Comparison of ENCODE assay signal across 8 mouse cellular contexts in genomic region chr14:8097978-8098686, GRCm38 (mm10). TPM values are rescaled to one million over a fixed set of nuclear protein-coding genes. Genes with fewer than 3 reads are reported as not detected.
DNase-seq lines count a peak whose midpoint lies in the region; ATAC-seq and TF ChIP-seq lines count a peak whose summit lies in the region.

TSS of gene Pxk (plus strand) at chr14:8098211.

- ATAC-seq in embryonic facial prominence, embryonic 15.5 days (ENCODE audit: insufficient number of reproducible peaks, low FRiP score, low TSS enrichment, low read depth): peak; percentile 93
- peak; percentile 97 for ATAC-seq in kidney, embryonic 15.5 days (replicated peaks; ENCODE audit: low FRiP score)
- ATAC-seq in monocyte, adult 5-6 weeks (replicated peaks; ENCODE audit: insufficient number of reproducible peaks, low FRiP score, low TSS enrichment, poor library complexity, severe bottlenecking): peak; percentile 80

- peak within 1 kb of the TSS; percentile 78 for H3K4me3 ChIP-seq in bone marrow, adult 2 months (replicated peaks; ENCODE audit: control insufficient read depth, low read depth, low read length)
- peak within 1 kb of the TSS; percentile 90 for H3K4me3 ChIP-seq in embryonic facial prominence, embryonic 15.5 days (replicated peaks)
- peak within 1 kb of the TSS; percentile 97 for H3K4me3 ChIP-seq in heart, embryonic 10.5 days
- H3K4me3 ChIP-seq in kidney, embryonic 15.5 days (replicated peaks): peak within 1 kb of the TSS; percentile 97

- H3K27me3 ChIP-seq in embryonic facial prominence, embryonic 15.5 days: no peaks in the 10 kb centered on the region
- H3K27me3 ChIP-seq in heart, embryonic 10.5 days (ENCODE audit: insufficient read depth, poor library complexity, severe bottlenecking): no peaks in the 10 kb centered on the region
- peaks cover 5% of the 10 kb centered on the region; the same call in 1 of the 2 replicates for H3K27me3 ChIP-seq in kidney, embryonic 15.5 days

- peak within 1 kb of the TSS; percentile 90 for H3K27ac ChIP-seq in bone marrow, adult 2 months (ENCODE audit: control insufficient read depth, insufficient read depth, low read depth, low read length, poor library complexity)
- peak within 1 kb of the TSS; percentile 65; the same call in 1 of the 2 replicates for H3K27ac ChIP-seq in embryonic facial prominence, embryonic 15.5 days (replicated peaks)
- peak within 1 kb of the TSS; percentile 93 for H3K27ac ChIP-seq in heart, embryonic 10.5 days
- H3K27ac ChIP-seq in kidney, embryonic 15.5 days: peak within 1 kb of the TSS; percentile 48; the same call in 1 of the 2 replicates

- no peaks in the 10 kb centered on the region for H3K36me3 ChIP-seq in embryonic facial prominence, embryonic 15.5 days
- no peaks in the 10 kb centered on the region for H3K36me3 ChIP-seq in heart, embryonic 10.5 days
- H3K36me3 ChIP-seq in kidney, embryonic 15.5 days: no peaks in the 10 kb centered on the region

- WGBS in bone marrow, adult 2 months: 2% methylated on average over 89 of the region's 89 CpGs
- WGBS in embryonic facial prominence, embryonic 15.5 days: under 1% methylated on average over 89 of the region's 89 CpGs
- under 1% methylated on average over 89 of the region's 89 CpGs for WGBS in heart, embryonic 10.5 days
- WGBS in kidney, embryonic 15.5 days: under 1% methylated on average over 57 of the region's 89 CpGs

- DNase-seq in 416B (ENCODE audit: low read depth) (peak; percentile 85), liver (peak; percentile 93)
- DNase-seq in heart, embryonic 10.5 days (ENCODE audit: low spot score): peak; percentile 97
- DNase-seq in spleen, postnatal 4 days (ENCODE audit: low spot score in 2 of 2): peak; percentile 90 to 96

- TF ChIP-seq POLR2A in bone marrow, adult 2 months (IDR thresholded peaks at IDR 0.05; ENCODE audit: borderline replicate concordance, control insufficient read depth, low read depth, low read length): peak; percentile 58; the same call in 1 of the 2 replicates

- H3K4me2 ChIP-seq in embryonic facial prominence, embryonic 15.5 days (replicated peaks): peak within 1 kb of the TSS; percentile 72
- peak within 1 kb of the TSS; percentile 60 for H3K4me2 ChIP-seq in kidney, embryonic 15.5 days

- peaks cover 3% of the 10 kb centered on the region for H3K4me1 ChIP-seq in bone marrow, adult 2 months (ENCODE audit: control insufficient read depth, insufficient read depth, low read length)
- peaks cover 14% of the 10 kb centered on the region for H3K4me1 ChIP-seq in embryonic facial prominence, embryonic 15.5 days
- H3K4me1 ChIP-seq in heart, embryonic 10.5 days: peaks cover 10% of the 10 kb centered on the region; the same call in 1 of the 2 replicates
- H3K4me1 ChIP-seq in kidney, embryonic 15.5 days: peaks cover 27% of the 10 kb centered on the region

- peak within 1 kb of the TSS; percentile 73 for H3K9ac ChIP-seq in embryonic facial prominence, embryonic 15.5 days
- H3K9ac ChIP-seq in kidney, embryonic 15.5 days: peak within 1 kb of the TSS; percentile 67

- TF ChIP-seq CTCF in bone marrow, adult 2 months (IDR thresholded peaks at IDR 0.05; ENCODE audit: control insufficient read depth, insufficient read depth, low read length): no peak

- H3K9me3 ChIP-seq in embryonic facial prominence, embryonic 15.5 days (replicated peaks): no peaks in the 10 kb centered on the region
- H3K9me3 ChIP-seq in heart, embryonic 10.5 days: no peaks in the 10 kb centered on the region
- H3K9me3 ChIP-seq in kidney, embryonic 15.5 days (replicated peaks): no peaks in the 10 kb centered on the region

RNA-seq across cellular contexts. Expression of gene Pxk, which starts in this region (rescaled TPM):
- 7.1 and 21.9 TPM in 2 replicates for polyA plus RNA-seq in bone marrow, adult 2 months (2011; ENCODE audit: insufficient read depth, insufficient read length, low replicate concordance, missing spikeins)
- 41.5 and 41.6 TPM in 2 replicates for polyA plus RNA-seq in embryonic facial prominence, embryonic 15.5 days (2015; fragmentation: Nextera tagmentation; extraction: Ambion mirVana)
- polyA plus RNA-seq in heart, embryonic 10.5 days (2016; fragmentation: Nextera tagmentation; extraction: Ambion mirVana): 23.1 and 24.1 TPM in 2 replicates
- 33.7 and 35.1 TPM in 2 replicates for polyA plus RNA-seq in kidney, embryonic 15.5 days (2015; fragmentation: Nextera tagmentation; extraction: Ambion mirVana)
- total RNA-seq in monocyte, adult 5-6 weeks (2017): 39.4 to 49.1 TPM (median 39.6 TPM) in 3 replicates

Comparison
In these comparisons a context has a peak if more than half of its experiments do, and no peak if none do; other contexts are left out.
1. Peak in every context shown above with its lines: DNase-seq, ATAC-seq, H3K4me3 ChIP-seq and H3K27ac ChIP-seq.